Mouse (Mus musculus): ENCODE measurements around the gene Alkbh6. TPM values are rescaled to one million over a fixed set of nuclear protein-coding genes. Genes with fewer than 3 reads are reported as not detected.

Alkbh6 gene
- polyA plus RNA-seq, 1 experiment from 2014 or later: 87.4 TPM

DNA sequence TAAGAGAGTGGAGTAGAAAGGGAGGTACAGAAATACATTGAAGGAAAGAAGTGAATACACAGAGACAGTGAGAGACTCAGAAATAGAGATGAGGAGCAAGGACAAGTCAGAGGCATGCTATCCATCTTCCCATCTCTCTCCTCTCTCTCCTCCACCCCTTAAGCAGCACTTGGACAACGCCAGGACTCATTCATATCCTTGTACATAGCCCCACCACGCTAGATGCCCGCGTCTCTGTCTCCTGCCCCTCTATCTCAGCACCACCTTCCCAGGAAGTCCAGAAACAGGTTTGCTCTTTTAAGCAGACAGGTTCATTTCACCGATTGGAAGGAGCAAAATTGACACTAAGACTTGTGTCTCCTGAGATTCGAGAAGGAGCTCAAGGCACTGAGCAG is 54.8 kb downstream of the Alkbh6 start:
- Histone ChIP-seq H3K27ac (ENCODE audit: low read depth, low read length) (no peak overlapping the region), H3K27me3 (ENCODE audit: control insufficient read depth, insufficient read depth, low read length) (no peaks in the 10 kb centered on the region), H3K36me3 (ENCODE audit: control insufficient read depth, insufficient read depth, low read length) (no peaks in the 10 kb centered on the region; the same call in 1 of the 2 replicates), H3K9ac (ENCODE audit: low read length) (peak overlapping the region; percentile 93; the same call in 1 of the 2 replicates), H3K4me1 (ENCODE audit: control insufficient read depth, insufficient read depth, low read length) (peaks cover 15% of the 10 kb centered on the region; the same call in 1 of the 2 replicates), H3K9me3 (ENCODE audit: control insufficient read depth, low read length) (no peaks in the 10 kb centered on the region), H3K4me3 (ENCODE audit: low read depth, low read length) (peak overlapping the region; percentile 81), H3K4me2 (ENCODE audit: low read depth) (peak overlapping the region; percentile 79)
- DNase-seq (ENCODE audit: low spot score): no peak
- no peak for ATAC-seq (ENCODE audit: insufficient read depth, low FRiP score, low TSS enrichment)
- WGBS: 63% methylated on average over 6 of the region's 6 CpGs

Other genes starting within 250 kb of the Alkbh6 start
- gene Zfp82, start 235.8 kb upstream of the Alkbh6 start, polyA plus RNA-seq (2014; fragmentation: Nextera tagmentation; extraction: Ambion mirVana): 8.3 and 9.9 TPM in 2 replicates
- 0.80 and 1.7 TPM in 2 replicates for gene Gm26920, start 218.3 kb upstream of the Alkbh6 start, polyA plus RNA-seq (2014; fragmentation: Nextera tagmentation; extraction: Ambion mirVana)
- gene Zfp566, start 218.2 kb upstream of the Alkbh6 start, polyA plus RNA-seq (2014; fragmentation: Nextera tagmentation; extraction: Ambion mirVana): 15.3 and 16.4 TPM in 2 replicates
- gene Zfp260, start 213.9 kb upstream of the Alkbh6 start, polyA plus RNA-seq (2014; fragmentation: Nextera tagmentation; extraction: Ambion mirVana): 136 and 140 TPM in 2 replicates
- 7.4 and 10.5 TPM in 2 replicates for gene Zfp382, start 186.8 kb upstream of the Alkbh6 start, polyA plus RNA-seq (2014; fragmentation: Nextera tagmentation; extraction: Ambion mirVana)
- 14.3 and 15.1 TPM in 2 replicates for gene Zfp146, start 139.0 kb upstream of the Alkbh6 start, polyA plus RNA-seq (2014; fragmentation: Nextera tagmentation; extraction: Ambion mirVana)
- 4.5 and 5.7 TPM in 2 replicates for gene Cox7a1, start 124.6 kb upstream of the Alkbh6 start, polyA plus RNA-seq (2014; fragmentation: Nextera tagmentation; extraction: Ambion mirVana)
- gene Capns1, start 109.9 kb upstream of the Alkbh6 start, polyA plus RNA-seq (2014; fragmentation: Nextera tagmentation; extraction: Ambion mirVana): 45.8 and 51.8 TPM in 2 replicates
- gene Polr2i, start 76.8 kb upstream of the Alkbh6 start, polyA plus RNA-seq (2014; fragmentation: Nextera tagmentation; extraction: Ambion mirVana): 179 and 195 TPM in 2 replicates
- gene Tbcb, start 76.4 kb upstream of the Alkbh6 start, polyA plus RNA-seq (2014; fragmentation: Nextera tagmentation; extraction: Ambion mirVana): 268 and 302 TPM in 2 replicates
- gene Ovol3, start 73.0 kb upstream of the Alkbh6 start, polyA plus RNA-seq (2014; fragmentation: Nextera tagmentation; extraction: Ambion mirVana): not detected in 2 replicates
- gene Thap8, start 28.6 kb upstream of the Alkbh6 start, polyA plus RNA-seq (2014; fragmentation: Nextera tagmentation; extraction: Ambion mirVana): 0.18 and 0.36 TPM in 2 replicates
- gene Wdr62, start 28.3 kb upstream of the Alkbh6 start, polyA plus RNA-seq (2014; fragmentation: Nextera tagmentation; extraction: Ambion mirVana): 10.9 and 12.5 TPM in 2 replicates
- 100 and 102 TPM in 2 replicates for gene Clip3, start 17.0 kb upstream of the Alkbh6 start, polyA plus RNA-seq (2014; fragmentation: Nextera tagmentation; extraction: Ambion mirVana)
- gene Syne4, start 6.1 kb downstream of the Alkbh6 start, polyA plus RNA-seq (2014; fragmentation: Nextera tagmentation; extraction: Ambion mirVana): 16.6 and 18.1 TPM in 2 replicates
- not detected in 2 replicates for gene E130208F15Rik, start 13.0 kb downstream of the Alkbh6 start, polyA plus RNA-seq (2014; fragmentation: Nextera tagmentation; extraction: Ambion mirVana)
- 23.1 and 26.5 TPM in 2 replicates for gene Sdhaf1, start 15.2 kb downstream of the Alkbh6 start, polyA plus RNA-seq (2014; fragmentation: Nextera tagmentation; extraction: Ambion mirVana)
- gene Lrfn3, start 54.1 kb downstream of the Alkbh6 start, polyA plus RNA-seq (2014; fragmentation: Nextera tagmentation; extraction: Ambion mirVana): 6.3 TPM in 2 replicates
- gene Tyrobp, start 105.0 kb downstream of the Alkbh6 start, polyA plus RNA-seq (2014; fragmentation: Nextera tagmentation; extraction: Ambion mirVana): 17.8 and 17.9 TPM in 2 replicates
- gene Hcst, start 111.1 kb downstream of the Alkbh6 start, polyA plus RNA-seq (2014; fragmentation: Nextera tagmentation; extraction: Ambion mirVana): not detected in 2 replicates
- 0.84 and 0.99 TPM in 2 replicates for gene Nfkbid, start 113.0 kb downstream of the Alkbh6 start, polyA plus RNA-seq (2014; fragmentation: Nextera tagmentation; extraction: Ambion mirVana)
- gene Aplp1, start 136.8 kb downstream of the Alkbh6 start, polyA plus RNA-seq (2014; fragmentation: Nextera tagmentation; extraction: Ambion mirVana): 150 and 165 TPM in 2 replicates
- gene Kirrel2, start 149.0 kb downstream of the Alkbh6 start, polyA plus RNA-seq (2014; fragmentation: Nextera tagmentation; extraction: Ambion mirVana): 19.0 and 19.6 TPM in 2 replicates
- gene Nphs1, start 149.6 kb downstream of the Alkbh6 start, polyA plus RNA-seq (2014; fragmentation: Nextera tagmentation; extraction: Ambion mirVana): 1.8 and 3.4 TPM in 2 replicates
- not detected in 2 replicates for gene Prodh2, start 184.9 kb downstream of the Alkbh6 start, polyA plus RNA-seq (2014; fragmentation: Nextera tagmentation; extraction: Ambion mirVana)
- gene Arhgap33, start 226.3 kb downstream of the Alkbh6 start, polyA plus RNA-seq (2014; fragmentation: Nextera tagmentation; extraction: Ambion mirVana): 48.8 and 51.1 TPM in 2 replicates
- 3.7 and 4.4 TPM in 2 replicates for gene Hspb6, start 243.5 kb downstream of the Alkbh6 start, polyA plus RNA-seq (2014; fragmentation: Nextera tagmentation; extraction: Ambion mirVana)
- 8.6 and 12.1 TPM in 2 replicates for gene Proser3, start 243.6 kb downstream of the Alkbh6 start, polyA plus RNA-seq (2014; fragmentation: Nextera tagmentation; extraction: Ambion mirVana)

All from neural tube, embryonic 11.5 days (tissue).